Mouse (Mus musculus) frontal cortex, postnatal 36 days (tissue): ENCODE data around the gene Dusp13.

Source experiments
- DNase-seq, 2 experiments: peaks; one replicate each; pipeline ENCODE4 v3.0.0; 2022; ENCODE audit warnings: low spot score in 2 of 2

Dusp13 gene

GRCm38 (mm10) chr14:21747436-21748141, 3.4 kb downstream of the Dusp13 start:
- DNase-seq, result no peak

- no peak for DNase-seq
Observed at GRCm38 (mm10) chr14:21746846-21747245, 4.1 kb downstream of the Dusp13 start.

- no peak for DNase-seq
Observed at GRCm38 (mm10) chr14:21746251-21746650, 4.7 kb downstream of the Dusp13 start.

- DNase-seq, result no peak
Observed at GRCm38 (mm10) chr14:21745149-21745548, 5.8 kb downstream of the Dusp13 start.

- DNase-seq, result no peak
Observed at GRCm38 (mm10) chr14:21744169-21744568, 6.8 kb downstream of the Dusp13 start.

- DNase-seq, result no peak
Observed at GRCm38 (mm10) chr14:21742441-21742840, 8.5 kb downstream of the Dusp13 start.

GRCm38 (mm10) chr14:21741786-21742185, 9.2 kb downstream of the Dusp13 start:
- DNase-seq, result peak; percentile 87

- no peak for DNase-seq
Observed at GRCm38 (mm10) chr14:21741314-21741713, 9.7 kb downstream of the Dusp13 start.

- DNase-seq, result no peak
Observed at GRCm38 (mm10) chr14:21740345-21740744, 10.6 kb downstream of the Dusp13 start.

- DNase-seq, result peak in 1 of 2 experiments; percentile 36
Observed at GRCm38 (mm10) chr14:21733131-21733905, 17.7 kb downstream of the Dusp13 start.

GRCm38 (mm10) chr14:21729936-21730335, 21.0 kb downstream of the Dusp13 start:
- DNase-seq, result no peak

GRCm38 (mm10) chr14:21729031-21729732, 21.8 kb downstream of the Dusp13 start:
- DNase-seq, result peak; percentile 50 to 74

GRCm38 (mm10) chr14:21722021-21722698, 28.8 kb downstream of the Dusp13 start:
- DNase-seq, result no peak

- DNase-seq, result no peak
Observed at GRCm38 (mm10) chr14:21720430-21721205, 30.4 kb downstream of the Dusp13 start.

GRCm38 (mm10) chr14:21719646-21720383, 31.2 kb downstream of the Dusp13 start:
- no peak for DNase-seq

GRCm38 (mm10) chr14:21714486-21714885, 36.5 kb downstream of the Dusp13 start, which contains the start of gene Dupd1:
Gene Dupd1, minus strand, starts transcription at chr14:21714576.
- DNase-seq, result no peak

GRCm38 (mm10) chr14:21711231-21711630, 39.8 kb downstream of the Dusp13 start:
- no peak for DNase-seq

- DNase-seq, result no peak
Observed at GRCm38 (mm10) chr14:21709545-21709944, 41.4 kb downstream of the Dusp13 start.

GRCm38 (mm10) chr14:21706759-21707571, 44.0 kb downstream of the Dusp13 start:
- peak; percentile 50 to 58 for DNase-seq
